Mouse (Mus musculus): ENCODE data around the gene Rdh1. TPM values are rescaled to one million over a fixed set of nuclear protein-coding genes. Genes with fewer than 3 reads are reported as not detected.

Rdh1 gene
- polyA plus RNA-seq, 2 experiments = 0.11 TPM; not detected in 1

GRCm38 (mm10) chr10:127734434-127734833 is 25.1 kb upstream of the Rdh1 start:
- 46% methylated on average over 5 of the region's 5 CpGs for WGBS
- peak; percentile 50 for DNase-seq (ENCODE audit: low spot score)

DNA sequence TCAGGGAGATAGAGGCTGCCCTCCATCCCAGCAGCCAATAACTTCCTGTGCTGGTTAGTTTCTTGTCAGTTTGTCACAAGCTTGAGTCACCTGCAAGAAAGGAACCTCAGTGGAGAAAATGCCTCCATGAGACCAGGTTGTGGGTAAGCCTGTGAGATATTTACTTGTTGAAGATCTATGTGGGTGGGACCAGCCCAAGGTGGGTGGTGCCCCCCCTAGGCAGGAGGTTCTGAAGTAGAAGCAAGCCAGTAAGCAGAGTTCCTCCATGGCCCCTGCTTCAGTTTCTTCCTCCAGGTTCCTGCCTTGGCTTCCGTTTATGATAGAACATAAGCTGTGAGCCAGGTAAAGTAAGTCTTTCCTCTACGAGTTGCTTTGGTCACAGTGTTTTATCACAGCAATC is 23.3 kb upstream of the Rdh1 start:
- Histone ChIP-seq H3K9ac (ENCODE audit: low read depth, low read length, severe bottlenecking) (no peak overlapping the region), H3K4me2 (replicated peaks; ENCODE audit: low read depth, low read length, severe bottlenecking) (no peak overlapping the region), H3K27ac (replicated peaks; ENCODE audit: low read depth, low read length) (no peak overlapping the region), H3K27me3 (ENCODE audit: control insufficient read depth, insufficient read depth, low read length) (no peaks in the 10 kb centered on the region), H3K9me3 (ENCODE audit: control insufficient read depth, low read length) (no peaks in the 10 kb centered on the region), H3K36me3 (ENCODE audit: control insufficient read depth, insufficient read depth, low read length) (no peaks in the 10 kb centered on the region), H3K4me3 (replicated peaks; ENCODE audit: low read length) (no peak overlapping the region), H3K4me1 (ENCODE audit: control insufficient read depth, insufficient read depth, low read length) (peaks cover 10% of the 10 kb centered on the region)
- 79% methylated on average over 2 of the region's 2 CpGs for WGBS
- TF ChIP-seq POLR2A (IDR thresholded peaks at IDR 0.05; ENCODE audit: borderline replicate concordance, extremely low read depth, insufficient read depth, insufficient read length) = no peak
- DNase-seq (ENCODE audit: low spot score) = no peak
- ATAC-seq (ENCODE audit: low FRiP score, low read depth) = no peak

More at GRCm38 (mm10) chr10:127734434-127734833, 25.1 kb upstream of the Rdh1 start:
- Histone ChIP-seq H3K9ac (ENCODE audit: low read depth, low read length, severe bottlenecking) (no peak overlapping the region), H3K4me1 (ENCODE audit: control insufficient read depth, insufficient read depth, low read length) (peaks cover 3% of the 10 kb centered on the region; the same call in 1 of the 2 replicates), H3K4me3 (replicated peaks; ENCODE audit: low read length) (no peak overlapping the region), H3K36me3 (ENCODE audit: control insufficient read depth, insufficient read depth, low read length) (no peaks in the 10 kb centered on the region), H3K27me3 (ENCODE audit: control insufficient read depth, insufficient read depth, low read length) (no peaks in the 10 kb centered on the region), H3K4me2 (replicated peaks; ENCODE audit: low read depth, low read length, severe bottlenecking) (no peak overlapping the region), H3K9me3 (ENCODE audit: control insufficient read depth, low read length) (no peaks in the 10 kb centered on the region), H3K27ac (replicated peaks; ENCODE audit: low read depth, low read length) (no peak overlapping the region)
- TF ChIP-seq POLR2A (IDR thresholded peaks at IDR 0.05; ENCODE audit: borderline replicate concordance, extremely low read depth, insufficient read depth, insufficient read length) = no peak
- no peak for ATAC-seq (ENCODE audit: low FRiP score, low read depth)

- no peak for ATAC-seq (ENCODE audit: low FRiP score, low read depth)
- H3K36me3 ChIP-seq (ENCODE audit: control insufficient read depth, insufficient read depth, low read length) = peaks cover 5% of the 10 kb centered on the region
- no peak for DNase-seq (ENCODE audit: low spot score)
- no peak overlapping the region for H3K4me2 ChIP-seq (replicated peaks; ENCODE audit: low read depth, low read length, severe bottlenecking)
- H3K9ac ChIP-seq (ENCODE audit: low read depth, low read length, severe bottlenecking) = no peak overlapping the region
- H3K27ac ChIP-seq (replicated peaks; ENCODE audit: low read depth, low read length) = no peak overlapping the region
- peaks cover 10% of the 10 kb centered on the region for H3K4me1 ChIP-seq (ENCODE audit: control insufficient read depth, insufficient read depth, low read length)
- TF ChIP-seq POLR2A (IDR thresholded peaks at IDR 0.05; ENCODE audit: borderline replicate concordance, extremely low read depth, insufficient read depth, insufficient read length) = no peak
- WGBS = 70% methylated on average over 4 of the region's 4 CpGs
- H3K4me3 ChIP-seq (replicated peaks; ENCODE audit: low read length) = no peak overlapping the region
- H3K9me3 ChIP-seq (ENCODE audit: control insufficient read depth, low read length) = no peaks in the 10 kb centered on the region
- no peaks in the 10 kb centered on the region for H3K27me3 ChIP-seq (ENCODE audit: control insufficient read depth, insufficient read depth, low read length)
Observed at GRCm38 (mm10) chr10:127736916-127737315, 22.6 kb upstream of the Rdh1 start.

DNA sequence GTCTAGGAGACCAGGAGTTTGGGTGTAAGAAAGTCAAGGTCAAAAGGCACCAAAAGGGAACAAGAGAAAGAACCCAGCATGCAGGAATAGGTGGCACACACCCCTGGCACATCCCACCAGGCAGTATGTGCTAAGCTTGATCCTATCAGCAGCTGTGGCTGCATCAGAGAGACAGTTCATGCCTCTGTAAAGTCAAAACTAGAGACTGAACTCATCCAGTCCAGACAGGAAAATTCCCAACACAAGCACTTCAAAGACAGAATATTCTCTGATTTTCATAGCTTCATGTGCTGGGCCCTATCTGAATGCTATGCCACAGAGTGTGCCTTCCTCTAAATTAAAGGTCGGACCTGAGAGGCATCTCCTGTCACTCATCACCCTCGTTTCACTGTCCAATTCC is 22.0 kb upstream of the Rdh1 start:
- H3K9me3 ChIP-seq (ENCODE audit: control insufficient read depth, low read length) = no peaks in the 10 kb centered on the region
- H3K4me3 ChIP-seq (replicated peaks; ENCODE audit: low read length) = no peak overlapping the region
- peaks cover 10% of the 10 kb centered on the region for H3K4me1 ChIP-seq (ENCODE audit: control insufficient read depth, insufficient read depth, low read length)
- no peak overlapping the region for H3K9ac ChIP-seq (ENCODE audit: low read depth, low read length, severe bottlenecking)
- no peak overlapping the region for H3K27ac ChIP-seq (replicated peaks; ENCODE audit: low read depth, low read length)
- 24% methylated on average over 2 of the region's 2 CpGs for WGBS
- no peak for TF ChIP-seq POLR2A (IDR thresholded peaks at IDR 0.05; ENCODE audit: borderline replicate concordance, extremely low read depth, insufficient read depth, insufficient read length)
- H3K36me3 ChIP-seq (ENCODE audit: control insufficient read depth, insufficient read depth, low read length) = peaks cover 12% of the 10 kb centered on the region
- DNase-seq (ENCODE audit: low spot score) (no peak), ATAC-seq (ENCODE audit: low FRiP score, low read depth) (no peak)
- no peak overlapping the region for H3K4me2 ChIP-seq (replicated peaks; ENCODE audit: low read depth, low read length, severe bottlenecking)
- no peaks in the 10 kb centered on the region for H3K27me3 ChIP-seq (ENCODE audit: control insufficient read depth, insufficient read depth, low read length)

- Histone ChIP-seq H3K4me3 (replicated peaks; ENCODE audit: low read length) (no peak overlapping the region), H3K27ac (replicated peaks; ENCODE audit: low read depth, low read length) (no peak overlapping the region)
Observed at GRCm38 (mm10) chr10:127738151-127738882, 21.2 kb upstream of the Rdh1 start.

More at GRCm38 (mm10) chr10:127738151-127738882, 21.2 kb upstream of the Rdh1 start:
- Histone ChIP-seq H3K9me3 (ENCODE audit: control insufficient read depth, low read length) (no peaks in the 10 kb centered on the region), H3K4me2 (replicated peaks; ENCODE audit: low read depth, low read length, severe bottlenecking) (peak overlapping the region; percentile 78; the same call in 1 of the 2 replicates), H3K9ac (ENCODE audit: low read depth, low read length, severe bottlenecking) (no peak overlapping the region), H3K36me3 (ENCODE audit: control insufficient read depth, insufficient read depth, low read length) (peaks cover 19% of the 10 kb centered on the region), H3K4me1 (ENCODE audit: control insufficient read depth, insufficient read depth, low read length) (peaks cover 10% of the 10 kb centered on the region), H3K27me3 (ENCODE audit: control insufficient read depth, insufficient read depth, low read length) (no peaks in the 10 kb centered on the region)
- WGBS = 48% methylated on average over 13 of the region's 13 CpGs
- no peak for TF ChIP-seq POLR2A (IDR thresholded peaks at IDR 0.05; ENCODE audit: borderline replicate concordance, extremely low read depth, insufficient read depth, insufficient read length)
- DNase-seq (ENCODE audit: low spot score) = no peak
- ATAC-seq (ENCODE audit: low FRiP score, low read depth) = no peak

All from limb, embryonic 14.5 days (tissue).